Mouse (Mus musculus) cortical plate, adult 2 months (tissue): ENCODE measurements around the gene Soga1. TPM values are rescaled to one million over a fixed set of nuclear protein-coding genes. Genes with fewer than 3 reads are reported as not detected.

Source experiments
- H3K27ac ChIP-seq: fragments of 200-500 bp; 2 replicates; pipeline ENCODE4 v1.5.1; 2012; ENCODE audit warnings: low read length, control low read depth, inconsistent platforms; ENCODE audit not compliant: insufficient read depth
- H3K4me1 ChIP-seq: fragments of 200-500 bp; 2 replicates; pipeline ENCODE4 v1.6.1; 2011; ENCODE audit warnings: low read length; ENCODE audit not compliant: control insufficient read depth, insufficient read depth
- H3K4me3 ChIP-seq: fragments of 200-500 bp; 2 replicates; pipeline ENCODE4 v1.5.1; 2011; ENCODE audit warnings: mild to moderate bottlenecking, low read length, control low read depth; ENCODE audit not compliant: insufficient read depth
- CTCF ChIP-seq: fragments of 200-500 bp; IDR thresholded peaks from 2 replicates; pipeline ENCODE4 v1.5.1; 2011; ENCODE audit warnings: mild to moderate bottlenecking, control low read depth, low read length; ENCODE audit not compliant: insufficient read depth; ENCODE audit errors: extremely low read depth
- POLR2A ChIP-seq: fragments of 200-500 bp; IDR thresholded peaks from 2 replicates; pipeline ENCODE4 v1.6.1; 2011; ENCODE audit warnings: mild to moderate bottlenecking, low read length, control low read depth; ENCODE audit not compliant: insufficient read depth; ENCODE audit errors: extremely low read depth
- polyA plus RNA-seq: library from polyadenylated mRNA; depleted of rRNA; stranded (reverse); fragments of >200 nt; gene quantifications from 2 replicates; pipeline ENCODE4 v1.2.3, GENCODE M21; 2012

Gene Soga1
- polyA plus RNA-seq, 1 experiment: 6.8 TPM

DNA sequence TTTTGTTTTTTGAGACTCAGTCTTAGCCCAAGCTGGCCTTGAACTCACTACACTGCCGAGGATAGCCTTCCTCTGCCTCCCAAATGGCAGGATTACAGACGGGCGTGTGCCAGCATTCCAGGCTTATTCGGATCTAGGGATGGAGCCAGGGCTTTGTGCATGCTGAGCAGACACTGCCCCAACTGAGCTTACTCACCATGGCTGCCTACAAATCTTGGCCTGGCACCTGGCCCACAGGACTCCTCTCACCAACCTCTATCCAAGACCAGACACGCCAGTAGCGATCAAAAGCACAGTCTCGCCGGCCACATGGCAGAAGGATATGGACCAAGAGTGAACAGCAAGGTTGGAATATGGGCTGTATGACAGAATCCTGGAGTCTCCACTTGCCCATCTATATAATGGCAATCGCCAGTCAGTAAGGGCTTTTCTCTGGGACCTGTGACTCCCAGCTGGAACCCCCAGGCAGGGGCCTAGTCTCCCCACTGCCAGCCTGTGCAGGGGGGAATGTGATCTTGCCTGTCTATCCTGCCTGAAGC is 4.8 kb downstream of the Soga1 start:
- Histone ChIP-seq H3K4me3 (no peak overlapping the region), H3K4me1 (peaks cover 18% of the 10 kb centered on the region), H3K27ac (no peak overlapping the region)
- TF ChIP-seq POLR2A (no peak), CTCF (no peak)

- TF ChIP-seq CTCF (no peak), POLR2A (no peak)
- no peak overlapping the region for H3K4me3 ChIP-seq
- no peak overlapping the region for H3K27ac ChIP-seq
- peaks cover 22% of the 10 kb centered on the region for H3K4me1 ChIP-seq
These were observed 5.5 kb downstream of the Soga1 start for GRCm38 (mm10) chr2:157073378-157074052.

- Histone ChIP-seq H3K4me3 (no peak overlapping the region), H3K4me1 (peaks cover 22% of the 10 kb centered on the region), H3K27ac (no peak overlapping the region)
- TF ChIP-seq CTCF: no peak
- no peak for TF ChIP-seq POLR2A
These were observed 6.6 kb downstream of the Soga1 start for GRCm38 (mm10) chr2:157072316-157072990.

- TF ChIP-seq CTCF (no peak), POLR2A (no peak)
- H3K27ac ChIP-seq: no peak overlapping the region
- peaks cover 22% of the 10 kb centered on the region for H3K4me1 ChIP-seq
- no peak overlapping the region for H3K4me3 ChIP-seq
These were observed 7.5 kb downstream of the Soga1 start for GRCm38 (mm10) chr2:157071556-157071955.

GRCm38 (mm10) chr2:157070365-157070764 is 8.7 kb downstream of the Soga1 start:
- TF ChIP-seq CTCF (no peak), POLR2A (no peak)
- Histone ChIP-seq H3K4me1 (peaks cover 22% of the 10 kb centered on the region), H3K27ac (peak overlapping the region; percentile 88), H3K4me3 (no peak overlapping the region)

GRCm38 (mm10) chr2:157069755-157070315 is 9.2 kb downstream of the Soga1 start:
- no peak overlapping the region for H3K4me3 ChIP-seq
- no peak for TF ChIP-seq POLR2A
- no peak for TF ChIP-seq CTCF
- H3K4me1 ChIP-seq: peaks cover 20% of the 10 kb centered on the region
- peak overlapping the region; percentile 88 for H3K27ac ChIP-seq

- TF ChIP-seq CTCF (no peak), POLR2A (no peak)
- Histone ChIP-seq H3K4me1 (peaks cover 20% of the 10 kb centered on the region), H3K4me3 (no peak overlapping the region), H3K27ac (peak overlapping the region; percentile 88)
These were observed 9.7 kb downstream of the Soga1 start for GRCm38 (mm10) chr2:157069355-157069735.

- Histone ChIP-seq H3K4me1 (peaks cover 18% of the 10 kb centered on the region), H3K4me3 (no peak overlapping the region), H3K27ac (peak overlapping the region; percentile 88)
- TF ChIP-seq CTCF: no peak
- no peak for TF ChIP-seq POLR2A
These were observed 10.2 kb downstream of the Soga1 start for GRCm38 (mm10) chr2:157068701-157069354.

GRCm38 (mm10) chr2:157066731-157067430 is 12.2 kb downstream of the Soga1 start:
- TF ChIP-seq POLR2A (no peak), CTCF (no peak)
- no peak overlapping the region for H3K27ac ChIP-seq
- no peak overlapping the region for H3K4me3 ChIP-seq
- peaks cover 21% of the 10 kb centered on the region for H3K4me1 ChIP-seq
